Mouse (Mus musculus) CH12.LX (cell line): ENCODE data around the gene Ttc16. TPM values are rescaled to one million over a fixed set of nuclear protein-coding genes. Genes with fewer than 3 reads are reported as not detected.

ENCODE experiments used
- DNase-seq: peaks from one replicate; pipeline ENCODE4 v3.0.0-alpha.2; 2013; ENCODE audit errors: extremely low read depth
- H3K27ac ChIP-seq: 2 replicates; pipeline ENCODE4 v1.5.1; 2012; ENCODE audit warnings: low read depth, mild to moderate bottlenecking, control low read depth, moderate library complexity; ENCODE audit not compliant: insufficient read depth
- H3K27me3 ChIP-seq: replicated peaks from 2 replicates; pipeline ENCODE3; 2012; ENCODE audit warnings: inconsistent platforms
- H3K36me3 ChIP-seq, 2 experiments: replicated peaks in 1 of 2; 2 replicates each; pipeline versions ENCODE3 to v1.6.1; 2012; ENCODE audit warnings: inconsistent platforms in 1 of 2, low read length in 1 of 2, mild to moderate bottlenecking in 1 of 2, mixed read lengths in 1 of 2, moderate library complexity in 1 of 2; ENCODE audit not compliant: control insufficient read depth in 1 of 2, insufficient read depth in 1 of 2
- H3K4me1 ChIP-seq, 2 experiments: 2 replicates each; pipeline ENCODE4 v1.6.1; 2012; ENCODE audit warnings: inconsistent platforms in 1 of 2, moderate library complexity in 1 of 2; ENCODE audit not compliant: insufficient read depth in 2 of 2, control insufficient read depth in 1 of 2
- H3K4me2 ChIP-seq: 2 replicates; pipeline ENCODE4 v1.6.1; 2012; ENCODE audit warnings: low read depth, mild to moderate bottlenecking, control low read depth; ENCODE audit not compliant: poor library complexity, insufficient read depth, severe bottlenecking
- H3K4me3 ChIP-seq, 3 experiments: fragments of 150-350 bp in 1 of 3; sonication (generic) in 1 of 3; replicated peaks in 1 of 3; 2 replicates each; pipeline versions ENCODE3 to v1.5.1; 2011 to 2012; ENCODE audit warnings: low read depth in 2 of 3, low read length in 2 of 3, mild to moderate bottlenecking in 2 of 3, moderate library complexity in 2 of 3, control low read depth in 1 of 3, improper control_type of control experiment in 1 of 3, inconsistent platforms in 1 of 3, mixed read lengths in 1 of 3; ENCODE audit not compliant: poor library complexity in 1 of 3
- H3K79me2 ChIP-seq: replicated peaks from 2 replicates; pipeline ENCODE4 v1.6.1; 2012; ENCODE audit warnings: mild to moderate bottlenecking, moderate library complexity; ENCODE audit not compliant: control insufficient read depth, poor library complexity, insufficient read depth, severe bottlenecking; ENCODE audit errors: extremely low read depth
- H3K9ac ChIP-seq: 2 replicates; pipeline ENCODE4 v1.6.1; 2012; ENCODE audit warnings: low read depth, mild to moderate bottlenecking, control low read depth, moderate library complexity; ENCODE audit not compliant: insufficient read depth
- H3K9me3 ChIP-seq: replicated peaks from 2 replicates; pipeline ENCODE3; 2012; ENCODE audit warnings: low read length, inconsistent platforms, mixed read lengths
- BHLHE40 ChIP-seq: IDR thresholded peaks from 2 replicates; pipeline ENCODE4 v1.6.1; 2011; ENCODE audit warnings: mild to moderate bottlenecking, low read depth, low read length, improper control_type of control experiment
- CHD1 ChIP-seq: IDR thresholded peaks from 2 replicates; pipeline ENCODE4 v1.6.1; 2012; ENCODE audit warnings: low read depth, low read length, improper control_type of control experiment, inconsistent platforms
- CHD2 ChIP-seq: IDR thresholded peaks from 2 replicates; pipeline ENCODE4 v1.6.1; 2011; ENCODE audit warnings: low read length, improper control_type of control experiment
- CTCF ChIP-seq, 2 experiments: IDR thresholded peaks in 1 of 2; conservative IDR thresholded peaks in 1 of 2; 2 replicates each; pipeline ENCODE4 v1.5.1; 2011 to 2012; ENCODE audit warnings: low read depth in 2 of 2, low read length in 2 of 2, improper control_type of control experiment in 1 of 2, inconsistent platforms in 1 of 2, mild to moderate bottlenecking in 1 of 2, moderate library complexity in 1 of 2
- E2F4 ChIP-seq: IDR thresholded peaks from 2 replicates; pipeline ENCODE4 v1.6.1; 2011; ENCODE audit warnings: low read depth, low read length, improper control_type of control experiment; ENCODE audit not compliant: insufficient replicate concordance
- ELF1 ChIP-seq: IDR thresholded peaks from 2 replicates; pipeline ENCODE4 v1.6.1; 2014; ENCODE audit warnings: low read depth, mild to moderate bottlenecking, inconsistent platforms, low read length, improper control_type of control experiment
- GABPA ChIP-seq: IDR thresholded peaks from 2 replicates; pipeline ENCODE4 v1.6.1; 2012; ENCODE audit warnings: low read depth, low read length, improper control_type of control experiment, inconsistent platforms; ENCODE audit not compliant: insufficient replicate concordance
- IRF4 ChIP-seq: IDR thresholded peaks from 2 replicates; pipeline ENCODE4 v1.6.1; 2014; ENCODE audit warnings: low read depth, mild to moderate bottlenecking, inconsistent platforms, low read length, improper control_type of control experiment
- JUN ChIP-seq: IDR thresholded peaks from 2 replicates; pipeline ENCODE4 v1.6.1; 2011; ENCODE audit warnings: low read depth, mild to moderate bottlenecking, low read length, improper control_type of control experiment, moderate library complexity; ENCODE audit not compliant: insufficient read depth
- JUND ChIP-seq: conservative IDR thresholded peaks from 2 replicates; pipeline ENCODE4 v1.6.1; 2011; ENCODE audit warnings: low read depth, low read length, improper control_type of control experiment
- KAT2A ChIP-seq: IDR thresholded peaks from 2 replicates; pipeline ENCODE4 v1.6.1; 2012; ENCODE audit warnings: low read length, improper control_type of control experiment, inconsistent platforms; ENCODE audit not compliant: insufficient replicate concordance
- MAX ChIP-seq: IDR thresholded peaks from 2 replicates; pipeline ENCODE4 v1.6.1; 2011; ENCODE audit warnings: low read length, improper control_type of control experiment
- MAZ ChIP-seq: IDR thresholded peaks from 2 replicates; pipeline ENCODE4 v1.6.1; 2012; ENCODE audit warnings: low read depth, mild to moderate bottlenecking, inconsistent platforms, low read length, improper control_type of control experiment, moderate library complexity
- MEF2A ChIP-seq: IDR thresholded peaks from 2 replicates; pipeline ENCODE4 v1.6.1; 2014; ENCODE audit warnings: low read depth, mild to moderate bottlenecking, inconsistent platforms, low read length, improper control_type of control experiment, borderline replicate concordance
- MXI1 ChIP-seq: IDR thresholded peaks from 2 replicates; pipeline ENCODE4 v1.6.1; 2011; ENCODE audit warnings: mild to moderate bottlenecking, low read depth, low read length, improper control_type of control experiment
- MYC ChIP-seq: IDR thresholded peaks from 2 replicates; pipeline ENCODE4 v1.6.1; 2011; ENCODE audit warnings: low read depth, mild to moderate bottlenecking, improper control_type of control experiment, low read length
- NELFE ChIP-seq: IDR thresholded peaks from 2 replicates; pipeline ENCODE4 v1.6.1; 2011; ENCODE audit warnings: low read depth, low read length, improper control_type of control experiment
- PAX5 ChIP-seq: IDR thresholded peaks from 2 replicates; pipeline ENCODE4 v1.6.1; 2012; ENCODE audit warnings: low read length, inconsistent platforms, mixed read lengths
- POLR2A ChIP-seq: IDR thresholded peaks from 2 replicates; pipeline ENCODE4 v1.6.1; 2011; ENCODE audit warnings: low read depth, mild to moderate bottlenecking, improper control_type of control experiment, low read length
- RAD21 ChIP-seq: IDR thresholded peaks from 2 replicates; pipeline ENCODE4 v1.6.1; 2011; ENCODE audit warnings: low read depth, mild to moderate bottlenecking, low read length, improper control_type of control experiment, moderate library complexity
- RCOR1 ChIP-seq: conservative IDR thresholded peaks from 2 replicates; pipeline ENCODE4 v1.6.1; 2012; ENCODE audit warnings: low read depth, mild to moderate bottlenecking, inconsistent platforms, low read length, improper control_type of control experiment
- TCF12 ChIP-seq: IDR thresholded peaks from 2 replicates; pipeline ENCODE4 v1.6.1; 2014; ENCODE audit warnings: low read depth, mild to moderate bottlenecking, inconsistent platforms, low read length, improper control_type of control experiment
- USF2 ChIP-seq: conservative IDR thresholded peaks from 2 replicates; pipeline ENCODE4 v1.6.1; 2011; ENCODE audit warnings: low read depth, low read length, improper control_type of control experiment
- ZC3H11A ChIP-seq: IDR thresholded peaks from 2 replicates; pipeline ENCODE4 v1.6.1; 2012; ENCODE audit warnings: low read depth, mild to moderate bottlenecking, inconsistent platforms, low read length, improper control_type of control experiment
- ZNF384 ChIP-seq: IDR thresholded peaks from 2 replicates; pipeline ENCODE4 v1.6.1; 2012; ENCODE audit warnings: low read depth, low read length, improper control_type of control experiment, inconsistent platforms
- dilution Hi-C: fragments of 300-500 bp; cut with MboI; formaldehyde crosslinking; loops from 2 replicates; pipeline ENCODE4 v1.14.3; 2020; ENCODE audit warnings: low sequenced_read_pairs; ENCODE audit not compliant: extremely low pct_unique_long_range_greater_than_20kb, extremely low pct_ligation_motif_present
- in situ Hi-C: fragments of 300-500 bp; cut with MboI; formaldehyde crosslinking; loops from 3 replicates; pipeline ENCODE4 v1.14.3; 2019; ENCODE audit warnings: low sequenced_read_pairs, low pct_ligation_motif_present, low pct_unique_long_range_greater_than_20kb, mixed read lengths
- polyA plus RNA-seq: library from polyadenylated mRNA; unstranded; fragments of >175 nt; gene quantifications from 2 replicates; pipeline ENCODE4 v1.2.1, GENCODE M21; 2012; ENCODE audit warnings: low read depth; ENCODE audit not compliant: insufficient read length
- total RNA-seq, 2 experiments: library from RNA; depleted of rRNA; stranded (reverse); fragments of 300-350 nt in 1 of 2; fragments of >200 nt in 1 of 2; gene quantifications; 2 replicates each; pipeline ENCODE4 v1.2.3; 2012 to 2014

The Ttc16 gene
- total and polyA plus RNA-seq, 3 experiments: 0.11 to 0.81 (median 0.24) TPM

DNA sequence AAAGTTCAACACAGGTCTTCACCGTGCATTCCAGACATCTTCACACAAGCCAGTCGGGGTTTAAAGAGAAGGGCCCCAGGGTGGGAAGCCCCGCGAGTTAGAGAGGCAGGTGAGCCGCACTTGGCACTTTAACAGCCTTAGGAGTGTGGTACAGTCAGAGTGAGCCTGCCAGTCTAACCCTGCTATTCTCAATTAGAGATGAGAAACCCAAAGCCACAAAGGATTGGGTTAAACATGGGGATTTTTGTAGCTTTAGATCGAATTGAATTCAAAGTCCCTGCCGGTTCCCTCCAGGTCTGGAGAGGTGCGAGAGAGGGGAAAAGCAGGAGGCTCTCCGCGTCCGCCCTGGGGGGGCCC lies 34.5 kb downstream of the Ttc16 start, which contains the start of gene 6330409D20Rik:
6330409D20Rik (minus strand) TSS at position 101 of the 357 bp plus-strand sequence.
- Histone ChIP-seq H3K27ac (no peak within 1 kb of the TSS), H3K79me2 (no peaks in the 10 kb centered on the region), H3K36me3 (peaks cover 48 to 91% of the 10 kb centered on the region in 2 experiments), H3K4me1 (peaks cover 4 to 12% of the 10 kb centered on the region in 2 experiments; a peak in 3 of 4 replicates), H3K4me2 (no peak within 1 kb of the TSS), H3K9ac (no peak within 1 kb of the TSS), H3K9me3 (no peaks in the 10 kb centered on the region), H3K27me3 (no peaks in the 10 kb centered on the region), H3K4me3 (no peak within 1 kb of the TSS)
- dilution Hi-C loops: no loop called here
- TF ChIP-seq E2F4 (no peak), JUND (no peak), JUN (no peak), ZNF384 (no peak), RAD21 (no peak), PAX5 (no peak), GABPA (no peak), POLR2A (no peak), NELFE (no peak), MEF2A (no peak), MYC (no peak), CHD1 (no peak), CHD2 (no peak), BHLHE40 (no peak), MAZ (no peak), RCOR1 (no peak), KAT2A (no peak), ELF1 (no peak), IRF4 (no peak)
- no peak for DNase-seq
- in situ Hi-C loops: no loop called here

DNA sequence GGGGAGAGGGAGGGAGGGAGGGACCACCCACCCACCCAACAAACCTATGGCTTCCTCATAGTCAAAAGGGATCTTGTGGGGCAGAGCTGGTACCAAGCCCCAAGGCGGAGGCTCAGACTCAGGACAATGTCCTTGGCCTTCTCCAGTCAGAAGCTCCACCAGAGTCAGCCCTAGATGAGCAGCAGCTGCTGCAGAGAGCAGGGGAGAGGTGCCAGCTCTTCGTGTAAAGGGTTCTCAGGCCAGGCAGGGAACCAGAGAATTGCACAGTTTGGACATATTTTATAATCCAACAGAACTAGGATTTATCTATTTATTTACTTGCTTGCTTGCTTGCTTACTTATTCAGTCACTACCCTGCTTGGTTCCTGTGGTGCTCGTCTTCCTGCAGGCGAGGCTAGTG lies 36.1 kb downstream of the Ttc16 start:
- dilution Hi-C loops: no loop called here
- peaks cover 4 to 24% of the 10 kb centered on the region in 2 experiments; a peak in 3 of 4 replicates for H3K4me1 ChIP-seq
- TF ChIP-seq MAZ: no peak
- TF ChIP-seq NELFE: no peak
- TF ChIP-seq MAX: no peak
- TF ChIP-seq JUN: no peak
- no peak for TF ChIP-seq USF2
- no peak for TF ChIP-seq ZC3H11A
- TF ChIP-seq MXI1: no peak
- TF ChIP-seq TCF12: no peak
- no peak for TF ChIP-seq CTCF (conservative IDR thresholded peaks at IDR 0.05 in 1 of 2, IDR thresholded peaks at IDR 0.05 in 1 of 2; ENCODE audit: low read depth in 2 of 2, low read length in 2 of 2)
- TF ChIP-seq RAD21: no peak
- no peak overlapping the region for H3K4me2 ChIP-seq
- H3K4me3 ChIP-seq: no peak overlapping the region
- H3K9ac ChIP-seq: no peak overlapping the region
- no peaks in the 10 kb centered on the region for H3K79me2 ChIP-seq
- no peaks in the 10 kb centered on the region for H3K27me3 ChIP-seq
- no peak for DNase-seq
- peaks cover 32 to 90% of the 10 kb centered on the region in 2 experiments for H3K36me3 ChIP-seq
- in situ Hi-C loops: no loop called here
- H3K9me3 ChIP-seq: no peaks in the 10 kb centered on the region
- no peak overlapping the region for H3K27ac ChIP-seq
